Comparison of ENCODE assay signal across 11 mouse cellular contexts in the genomic region with DNA sequence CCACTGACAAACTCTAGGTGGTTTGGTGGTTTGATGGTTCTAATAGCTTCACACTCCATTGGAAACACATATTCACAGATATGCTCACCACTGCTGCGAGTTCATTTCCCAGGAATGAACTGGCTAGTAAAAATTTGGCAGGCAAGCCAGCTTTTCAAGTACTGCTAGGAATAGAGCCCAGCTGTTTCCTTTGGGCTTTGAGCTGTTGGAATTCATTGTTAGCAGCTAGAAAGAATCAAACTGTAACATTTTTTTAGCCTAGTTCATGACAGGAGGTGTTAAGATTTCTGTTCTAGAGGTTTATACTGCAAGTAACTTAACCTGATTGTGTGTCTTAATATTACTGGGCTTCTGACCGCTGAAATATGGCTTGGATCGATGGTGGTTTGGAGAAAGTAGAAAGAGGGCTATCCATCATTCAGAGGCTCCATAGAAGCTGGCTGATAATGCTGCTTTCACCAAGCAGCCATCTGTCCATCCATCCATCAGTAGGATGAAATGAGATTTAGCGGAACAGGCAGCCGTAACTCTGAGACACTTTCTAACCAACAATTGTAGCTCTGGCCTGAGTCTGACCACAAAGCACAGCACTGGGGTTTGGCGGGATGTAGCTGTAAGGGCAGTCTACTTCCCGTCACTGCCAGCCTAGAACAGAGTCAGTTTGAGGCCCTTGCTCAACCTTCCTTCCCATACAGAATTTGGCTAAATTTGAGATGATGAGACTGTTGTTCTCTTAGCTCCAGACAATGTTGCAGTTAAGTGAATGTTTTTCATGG. TPM values are rescaled to one million over a fixed set of nuclear protein-coding genes. Genes with fewer than 3 reads are reported as not detected.
DNase-seq lines count a peak whose midpoint lies in the region; TF ChIP-seq lines count a peak whose summit lies in the region.
"Had no signal": no experiment of that assay in that cellular context is flagged by ENCODE, and none has a peak within 500 bp of the region (broad histone marks: within the 10 kb centered on the region; RNA-seq: fewer than 3 reads in every experiment).

No protein-coding gene starts in this region.

- no peak for TF ChIP-seq POLR2A in kidney, adult 2 months (IDR thresholded peaks at IDR 0.05; ENCODE audit: low read depth, low read length)
- no peak for TF ChIP-seq POLR2A in brain, embryonic 14.5 days (IDR thresholded peaks at IDR 0.05; ENCODE audit: borderline replicate concordance, extremely low read depth, insufficient read depth, insufficient read length, poor library complexity, severe bottlenecking)

- no peaks in the 10 kb centered on the region for H3K27me3 ChIP-seq in kidney, adult 2 months (replicated peaks; ENCODE audit: control insufficient read depth, insufficient read depth, low read length)

- peak; percentile 36 for DNase-seq in kidney, adult 2 months
- DNase-seq in kidney, adult 8-10 months, result no peak
- DNase-seq in brain, embryonic 14.5 days (ENCODE audit: low read depth), result peak; percentile 28
- DNase-seq in heart, adult 8-10 months (ENCODE audit: low spot score), result peak; percentile 75
- DNase-seq in lung, postnatal 4 days, result peak; percentile 28 to 30
- DNase-seq in testis, postnatal 14 days (ENCODE audit: low spot score), result no peak
- DNase-seq in thymus, postnatal 10 days (ENCODE audit: low spot score in 2 of 2), result no peak
- no peak for DNase-seq in adrenal gland, adult (ENCODE audit: inconsistent age in 2 of 2, low spot score in 1 of 2)
- DNase-seq: retina, postnatal 1 day; thymus, postnatal 25 days had no signal

- H3K4me3 ChIP-seq in kidney, adult 2 months (ENCODE audit: insufficient read depth, low read depth, low read length), result no peak overlapping the region
- H3K4me3 ChIP-seq: forebrain, embryonic 10.5 days had no signal

- peaks cover 12% of the 10 kb centered on the region for H3K4me1 ChIP-seq in kidney, adult 2 months (ENCODE audit: control insufficient read depth, insufficient read depth, low read length)

- H3K27ac ChIP-seq in kidney, adult 2 months (ENCODE audit: insufficient read depth, low read depth, low read length), result no peak overlapping the region
- H3K27ac ChIP-seq: forebrain, embryonic 10.5 days had no signal

- TF ChIP-seq CTCF in kidney, adult 2 months (conservative IDR thresholded peaks at IDR 0.05; ENCODE audit: insufficient read depth, insufficient read length, low read depth, low read length), result no peak
- no peak for TF ChIP-seq CTCF in brain, embryonic 14.5 days (IDR thresholded peaks at IDR 0.05; ENCODE audit: borderline replicate concordance, extremely low read depth, insufficient read depth, insufficient read length)

- WGBS in kidney, adult 2 months, result 67% methylated on average over 7 of the region's 7 CpGs

- H3K36me3 ChIP-seq in kidney, adult 2 months (ENCODE audit: control insufficient read depth, insufficient read depth, low read length), result no peaks in the 10 kb centered on the region
- H3K36me3 ChIP-seq: forebrain, embryonic 10.5 days had no signal

RNA-seq across cellular contexts. Expression of gene R3hcc1l, which starts 21.0 kb away (rescaled TPM):
- polyA plus RNA-seq in kidney, adult 2 months (2012; rRNA removed), result 4.6 and 5.7 TPM in 2 replicates
- 8.7 and 13.4 TPM in 2 replicates for polyA plus RNA-seq in brain, embryonic 14.5 days (2012; rRNA removed)
- 10 to 100 TPM; 24.6 to 29.5 (median 26.5) TPM for total RNA-seq in heart, adult 8-10 months (2022)

Comparison
In these comparisons a context has a peak if more than half of its experiments do, and no peak if none do; other contexts are left out.
1. DNase-seq: peak in kidney, adult 2 months (single experiment), brain, embryonic 14.5 days (single experiment), heart, adult 8-10 months (single experiment) and lung, postnatal 4 days (2 of 2); none in kidney, adult 8-10 months (0 of 2), testis, postnatal 14 days (single experiment), thymus, postnatal 10 days (0 of 2) and adrenal gland, adult (0 of 2).